Mouse (Mus musculus) kidney, postnatal 0 days (tissue): ENCODE measurements around the gene Pex11b. TPM values are rescaled to one million over a fixed set of nuclear protein-coding genes. Genes with fewer than 3 reads are reported as not detected.

Source experiments
- ATAC-seq: fragments of 200-750 bp; cut with Nextera tagmentation; replicated peaks from 2 replicates; pipeline ENCODE4 v1.8.0; 2017; ENCODE audit warnings: low read depth, moderate number of reproducible peaks, moderate TSS enrichment, moderate library complexity; ENCODE audit not compliant: low FRiP score
- DNase-seq: peaks from one replicate; pipeline ENCODE4 v3.0.0-alpha.2; 2016; ENCODE audit warnings: low spot score
- H3K27ac ChIP-seq: fragments of 300-500 bp; sonication (generic); 2 replicates; pipeline ENCODE4 v1.5.1; 2014; ENCODE audit warnings: mild to moderate bottlenecking
- H3K27me3 ChIP-seq: fragments of 300-500 bp; sonication (generic); 2 replicates; pipeline ENCODE4 v1.6.1; 2014; ENCODE audit warnings: low read length, mixed read lengths; ENCODE audit not compliant: insufficient read depth
- H3K36me3 ChIP-seq: fragments of 300-500 bp; sonication (generic); 2 replicates; pipeline ENCODE4 v1.6.1; 2014; ENCODE audit warnings: low read length, mixed read lengths; ENCODE audit not compliant: insufficient read depth
- H3K4me1 ChIP-seq: fragments of 300-500 bp; sonication (generic); replicated peaks from 2 replicates; pipeline ENCODE4 v1.6.1; 2014; ENCODE audit warnings: antibody characterized with exemption, low read length, mixed read lengths; ENCODE audit not compliant: insufficient read depth
- H3K4me2 ChIP-seq: fragments of 300-500 bp; sonication (generic); 2 replicates; pipeline ENCODE4 v1.6.1; 2014; ENCODE audit warnings: mild to moderate bottlenecking, low read length, moderate library complexity, mixed read lengths
- H3K4me3 ChIP-seq: fragments of 300-500 bp; sonication (generic); replicated peaks from 2 replicates; pipeline ENCODE4 v1.5.1; 2014; ENCODE audit warnings: low read depth, low read length
- H3K9ac ChIP-seq: fragments of 300-500 bp; sonication (generic); 2 replicates; pipeline ENCODE4 v1.6.1; 2014; ENCODE audit warnings: low read depth, low read length
- H3K9me3 ChIP-seq: fragments of 300-500 bp; sonication (generic); replicated peaks from 2 replicates; pipeline ENCODE4 v1.6.1; 2016; ENCODE audit warnings: low read length, inconsistent platforms, mixed read lengths
- CTCF ChIP-seq: IDR thresholded peaks from 2 replicates; pipeline ENCODE4 v1.5.1; 2016; ENCODE audit warnings: antibody characterized with exemption, low read depth, mild to moderate bottlenecking, moderate library complexity
- WGBS: fragments of 180-500 bp; shearing (Covaris S2); extraction: QIAGEN DNeasy Blood & Tissue Kit; methylation state at CpG from one replicate; pipeline ENCODE4 v1.1.7; 2014; 5-methylcytosine and 5-hydroxymethylcytosine counted together
- polyA plus RNA-seq: library from polyadenylated mRNA; unstranded; fragments of >200 nt; fragmentation: Nextera tagmentation; extraction: Ambion mirVana; gene quantifications from 2 replicates; pipeline ENCODE4 v1.2.1, GENCODE M21; 2015

Pex11b gene
- polyA plus RNA-seq, 1 experiment from 2014 or later, result 70.1 TPM

GRCm38 (mm10) chr3:96596228-96596707 lies 38.9 kb upstream of the Pex11b start, which contains the start of gene Ankrd34a:
Ankrd34a (plus strand) TSS chr3:96596636.
- Histone ChIP-seq H3K9me3 (no peaks in the 10 kb centered on the region), H3K27ac (peak within 1 kb of the TSS; percentile 47; the same call in 1 of the 2 replicates), H3K27me3 (0 out of 2 replicates have a peak, but pooled peaks cover 5% of the 10 kb centered on the region), H3K36me3 (no peaks in the 10 kb centered on the region), H3K9ac (peak within 1 kb of the TSS; percentile 62), H3K4me1 (peaks cover 19% of the 10 kb centered on the region), H3K4me3 (peak within 1 kb of the TSS; percentile 48), H3K4me2 (peak within 1 kb of the TSS; percentile 84)
- 2% methylated on average over 22 of the region's 23 CpGs for WGBS
- no peak for ATAC-seq
- no peak for TF ChIP-seq CTCF
- DNase-seq, result no peak

- H3K4me2 ChIP-seq, result peak overlapping the region; percentile 84
- H3K4me1 ChIP-seq, result peaks cover 19% of the 10 kb centered on the region
- no peaks in the 10 kb centered on the region for H3K9me3 ChIP-seq
- H3K27ac ChIP-seq, result no peak overlapping the region
- peak overlapping the region; percentile 48 for H3K4me3 ChIP-seq
- under 1% methylated on average over 9 of the region's 12 CpGs for WGBS
- no peak for TF ChIP-seq CTCF
- DNase-seq, result no peak
- H3K27me3 ChIP-seq, result 0 out of 2 replicates have a peak, but pooled peaks cover 5% of the 10 kb centered on the region
- no peak for ATAC-seq
- H3K36me3 ChIP-seq, result no peaks in the 10 kb centered on the region
- H3K9ac ChIP-seq, result peak overlapping the region; percentile 45; the same call in 1 of the 2 replicates
Measured at GRCm38 (mm10) chr3:96596855-96597254, 38.3 kb upstream of the Pex11b start.

- peak overlapping the region; percentile 47; the same call in 1 of the 2 replicates for H3K27ac ChIP-seq
- no peak for TF ChIP-seq CTCF
- H3K36me3 ChIP-seq, result no peaks in the 10 kb centered on the region
- H3K4me3 ChIP-seq, result peak overlapping the region; percentile 48
- ATAC-seq (no peak), DNase-seq (no peak)
- no peaks in the 10 kb centered on the region for H3K9me3 ChIP-seq
- peaks cover 19% of the 10 kb centered on the region for H3K4me1 ChIP-seq
- H3K9ac ChIP-seq, result peak overlapping the region; percentile 62
- H3K27me3 ChIP-seq, result 0 out of 2 replicates have a peak, but pooled peaks cover 5% of the 10 kb centered on the region
- H3K4me2 ChIP-seq, result peak overlapping the region; percentile 84
- WGBS, result under 1% methylated on average over 40 of the region's 40 CpGs
Measured at GRCm38 (mm10) chr3:96597435-96597891, 37.7 kb upstream of the Pex11b start.

- Histone ChIP-seq H3K27me3 (0 out of 2 replicates have a peak, but pooled peaks cover 5% of the 10 kb centered on the region), H3K9ac (peak overlapping the region; percentile 62), H3K9me3 (no peaks in the 10 kb centered on the region), H3K4me1 (peaks cover 25% of the 10 kb centered on the region), H3K4me2 (peak overlapping the region; percentile 84), H3K4me3 (peak overlapping the region; percentile 48), H3K27ac (peak overlapping the region; percentile 47; the same call in 1 of the 2 replicates), H3K36me3 (no peaks in the 10 kb centered on the region)
- DNase-seq (peak; percentile 80), ATAC-seq (no peak)
- 3% methylated on average over 53 of the region's 54 CpGs for WGBS
- TF ChIP-seq CTCF, result no peak
Measured at GRCm38 (mm10) chr3:96598156-96599068, 36.8 kb upstream of the Pex11b start.

GRCm38 (mm10) chr3:96599069-96599393 lies 36.1 kb upstream of the Pex11b start:
- peak overlapping the region; percentile 48 for H3K4me3 ChIP-seq
- H3K9me3 ChIP-seq, result no peaks in the 10 kb centered on the region
- 62% methylated on average over 8 of the region's 8 CpGs for WGBS
- H3K4me1 ChIP-seq, result peaks cover 25% of the 10 kb centered on the region
- no peak for ATAC-seq
- TF ChIP-seq CTCF, result no peak
- 0 out of 2 replicates have a peak, but pooled peaks cover 5% of the 10 kb centered on the region for H3K27me3 ChIP-seq
- H3K4me2 ChIP-seq, result no peak overlapping the region
- H3K27ac ChIP-seq, result no peak overlapping the region
- no peaks in the 10 kb centered on the region for H3K36me3 ChIP-seq
- DNase-seq, result no peak
- H3K9ac ChIP-seq, result no peak overlapping the region

GRCm38 (mm10) chr3:96599411-96599810 lies 35.8 kb upstream of the Pex11b start:
- Histone ChIP-seq H3K4me2 (no peak overlapping the region), H3K4me3 (no peak overlapping the region), H3K27me3 (0 out of 2 replicates have a peak, but pooled peaks cover 5% of the 10 kb centered on the region), H3K9ac (no peak overlapping the region), H3K27ac (no peak overlapping the region), H3K4me1 (peaks cover 25% of the 10 kb centered on the region), H3K9me3 (no peaks in the 10 kb centered on the region), H3K36me3 (no peaks in the 10 kb centered on the region)
- 93% methylated on average over 3 of the region's 3 CpGs for WGBS
- no peak for DNase-seq
- no peak for TF ChIP-seq CTCF
- ATAC-seq, result no peak
